ENCODE assay signal across 20 mouse cellular contexts in the genomic region with DNA sequence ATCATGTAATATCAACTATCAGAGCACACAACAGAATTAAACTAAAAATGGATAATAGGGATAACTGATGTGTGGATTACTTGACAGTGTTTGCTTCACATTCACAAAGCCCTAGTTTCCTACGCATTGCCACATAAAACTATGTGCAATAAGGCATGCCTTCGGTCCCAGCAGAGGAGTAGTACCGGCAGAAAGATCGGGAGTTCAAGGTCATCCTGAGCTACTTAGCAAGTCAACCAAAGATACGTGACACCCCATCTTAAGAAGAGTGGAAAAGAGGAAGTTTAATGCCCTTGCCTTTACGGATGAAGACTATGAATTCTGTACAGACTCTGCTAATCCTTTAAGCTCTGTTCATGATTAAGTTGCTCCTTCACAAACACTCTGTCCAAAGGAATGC. TPM values are rescaled to one million over a fixed set of nuclear protein-coding genes. Genes with fewer than 3 reads are reported as not detected.
"Had no signal": no experiment of that assay in that cellular context is flagged by ENCODE, and none has a peak within 500 bp of the region (broad histone marks: within the 10 kb centered on the region; RNA-seq: fewer than 3 reads in every experiment).

No protein-coding gene starts in this region.

- H3K36me3 ChIP-seq: liver, embryonic 15.5 days; lung, embryonic 15.5 days; midbrain, embryonic 12.5 days; midbrain, embryonic 15.5 days; neural tube, embryonic 13.5 days; neural tube, embryonic 15.5 days; stomach, embryonic 15.5 days had no signal

- H3K27ac ChIP-seq: liver, embryonic 15.5 days; lung, embryonic 15.5 days; macrophage; midbrain, embryonic 12.5 days; midbrain, embryonic 15.5 days; neural tube, embryonic 13.5 days; neural tube, embryonic 15.5 days; stomach, embryonic 15.5 days; stomach, postnatal 0 days had no signal

- H3K27me3 ChIP-seq: liver, embryonic 15.5 days; lung, embryonic 15.5 days; megakaryocyte, embryonic 14.5 days; midbrain, embryonic 15.5 days; neural tube, embryonic 13.5 days; neural tube, embryonic 15.5 days; stomach, embryonic 15.5 days had no signal

- H3K9ac ChIP-seq: liver, embryonic 15.5 days; liver, postnatal 0 days; lung, embryonic 15.5 days; midbrain, embryonic 12.5 days; midbrain, embryonic 15.5 days; neural tube, embryonic 13.5 days; neural tube, embryonic 15.5 days; stomach, embryonic 15.5 days had no signal

- H3K4me2 ChIP-seq: liver, embryonic 15.5 days; lung, embryonic 15.5 days; midbrain, embryonic 12.5 days; midbrain, embryonic 15.5 days; neural tube, embryonic 13.5 days; neural tube, embryonic 15.5 days; stomach, embryonic 15.5 days had no signal

- DNase-seq: liver, postnatal 0 days; lung, adult 2 months; lung, postnatal 14 days; lung, postnatal 36 days; retina, postnatal 1 day; right cerebral cortex, adult 18-20 months; right cerebral cortex, postnatal 14 days; thymus, adult 2 months; thymus, postnatal 25 days had no signal

- H3K4me3 ChIP-seq: liver, embryonic 15.5 days; lung, embryonic 15.5 days; megakaryocyte, embryonic 14.5 days; midbrain, embryonic 12.5 days; midbrain, embryonic 15.5 days; neural tube, embryonic 13.5 days; neural tube, embryonic 15.5 days; stomach, embryonic 15.5 days had no signal

- H3K4me1 ChIP-seq: liver, embryonic 15.5 days; midbrain, embryonic 15.5 days; stomach, embryonic 15.5 days had no signal

- ATAC-seq: liver, postnatal 0 days; lung, postnatal 0 days; midbrain, embryonic 15.5 days had no signal

- H3K9me3 ChIP-seq: liver, embryonic 15.5 days; lung, embryonic 15.5 days; megakaryocyte, embryonic 14.5 days; midbrain, embryonic 12.5 days; midbrain, embryonic 15.5 days; neural tube, embryonic 13.5 days; neural tube, embryonic 15.5 days; stomach, embryonic 15.5 days had no signal

RNA-seq across cellular contexts. Expression of a gene that starts 44.1 kb away (rescaled TPM):
- polyA plus RNA-seq: macrophage had no signal
